Mouse (Mus musculus) lung, postnatal 14 days (tissue): ENCODE results near the gene St3gal2.
"Not testable (repeated sequence)": the region's sequence is repeated elsewhere in the genome, so short reads cannot be mapped to it uniquely, and the experiment has no call there.

Experiments used
- DNase-seq: peaks from one replicate; pipeline ENCODE4 v3.0.0; 2021

St3gal2 gene

GRCm38 (mm10) chr8:110917415-110917814 is 2.3 kb upstream of the St3gal2 start:
- no peak for DNase-seq

- no peak for DNase-seq
These were observed 1.7 kb upstream of the St3gal2 start for GRCm38 (mm10) chr8:110918027-110918426.

GRCm38 (mm10) chr8:110918460-110918859 is 1.3 kb upstream of the St3gal2 start:
- DNase-seq = no peak

- DNase-seq = no peak
These were observed 480 bp downstream of the St3gal2 start for GRCm38 (mm10) chr8:110920032-110920772.

GRCm38 (mm10) chr8:110920773-110921277 is 1.1 kb downstream of the St3gal2 start:
- no peak for DNase-seq

GRCm38 (mm10) chr8:110921492-110922230 is 1.9 kb downstream of the St3gal2 start:
- peak; percentile 17 for DNase-seq

- no peak for DNase-seq
These were observed 6.0 kb downstream of the St3gal2 start for GRCm38 (mm10) chr8:110925691-110926140.

- no peak for DNase-seq
These were observed 7.0 kb downstream of the St3gal2 start for GRCm38 (mm10) chr8:110926690-110927089.

- no peak for DNase-seq
These were observed 8.7 kb downstream of the St3gal2 start for GRCm38 (mm10) chr8:110928435-110928834.

GRCm38 (mm10) chr8:110929066-110929465 is 9.3 kb downstream of the St3gal2 start:
- DNase-seq = no peak

- not testable (repeated sequence) for DNase-seq
These were observed 9.9 kb downstream of the St3gal2 start for GRCm38 (mm10) chr8:110929672-110930071.

- DNase-seq = peak; percentile 82
These were observed 11.6 kb downstream of the St3gal2 start for GRCm38 (mm10) chr8:110931176-110931939.

- DNase-seq = no peak
These were observed 12.7 kb downstream of the St3gal2 start for GRCm38 (mm10) chr8:110932444-110932843.

- DNase-seq = no peak
These were observed 13.6 kb downstream of the St3gal2 start for GRCm38 (mm10) chr8:110933272-110933671.

GRCm38 (mm10) chr8:110936217-110936616 is 16.5 kb downstream of the St3gal2 start:
- no peak for DNase-seq

- peak; percentile 57 for DNase-seq
These were observed 19.3 kb downstream of the St3gal2 start for GRCm38 (mm10) chr8:110938882-110939589.

- no peak for DNase-seq
These were observed 21.1 kb downstream of the St3gal2 start for GRCm38 (mm10) chr8:110940682-110941452.

- peak; percentile 83 for DNase-seq
These were observed 21.8 kb downstream of the St3gal2 start for GRCm38 (mm10) chr8:110941453-110941948.

- DNase-seq = no peak
These were observed 24.7 kb downstream of the St3gal2 start for GRCm38 (mm10) chr8:110944276-110944876.

GRCm38 (mm10) chr8:110945716-110946115 is 26.0 kb downstream of the St3gal2 start:
- DNase-seq = no peak

GRCm38 (mm10) chr8:110950065-110950484 is 30.4 kb downstream of the St3gal2 start:
- DNase-seq = peak; percentile 26
